Mouse (Mus musculus) MEL-GATA-1-ER (cell line): ENCODE results near the gene Cacnb4.

Source experiments
- DNase-seq: peaks from one replicate; pipeline ENCODE4 v3.0.0-alpha.2; 2012; ENCODE audit warnings: low read depth; ENCODE audit errors: extremely low read depth

Gene Cacnb4

DNA sequence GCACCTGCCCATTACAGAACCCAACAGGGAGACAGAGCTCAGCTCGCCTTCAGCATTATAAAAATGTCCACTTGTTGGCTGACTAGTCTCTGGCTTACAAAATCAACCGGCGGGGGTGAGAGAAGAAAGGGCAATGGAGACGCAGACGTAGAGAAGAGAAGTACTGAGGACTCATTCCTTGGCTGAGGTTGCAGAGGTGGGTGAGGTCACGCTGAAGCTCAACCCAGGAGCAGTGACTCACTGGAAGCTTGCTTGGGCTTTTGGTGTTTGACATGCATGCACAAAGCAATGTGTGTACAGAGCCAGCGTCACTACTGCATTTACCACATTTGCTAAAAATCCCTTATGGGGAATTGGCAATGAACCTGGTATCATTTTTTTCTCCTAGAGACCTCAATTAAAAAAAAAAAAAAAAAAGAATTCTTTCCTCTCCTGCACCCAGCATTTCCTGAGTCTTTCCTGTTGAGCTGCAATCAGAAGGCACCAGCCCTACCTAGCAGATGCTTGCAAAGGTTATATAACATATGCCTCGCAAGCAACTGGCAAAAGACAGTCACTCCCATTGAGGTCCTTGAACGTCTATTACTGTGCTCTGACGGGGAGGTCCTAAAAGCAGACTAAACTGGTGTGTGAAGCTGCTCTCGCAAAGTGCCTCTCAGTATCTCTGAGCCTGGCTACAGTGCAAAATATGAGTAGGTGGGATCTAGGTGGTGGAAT lies 150.6 kb downstream of the Cacnb4 start:
- no peak for DNase-seq

DNA sequence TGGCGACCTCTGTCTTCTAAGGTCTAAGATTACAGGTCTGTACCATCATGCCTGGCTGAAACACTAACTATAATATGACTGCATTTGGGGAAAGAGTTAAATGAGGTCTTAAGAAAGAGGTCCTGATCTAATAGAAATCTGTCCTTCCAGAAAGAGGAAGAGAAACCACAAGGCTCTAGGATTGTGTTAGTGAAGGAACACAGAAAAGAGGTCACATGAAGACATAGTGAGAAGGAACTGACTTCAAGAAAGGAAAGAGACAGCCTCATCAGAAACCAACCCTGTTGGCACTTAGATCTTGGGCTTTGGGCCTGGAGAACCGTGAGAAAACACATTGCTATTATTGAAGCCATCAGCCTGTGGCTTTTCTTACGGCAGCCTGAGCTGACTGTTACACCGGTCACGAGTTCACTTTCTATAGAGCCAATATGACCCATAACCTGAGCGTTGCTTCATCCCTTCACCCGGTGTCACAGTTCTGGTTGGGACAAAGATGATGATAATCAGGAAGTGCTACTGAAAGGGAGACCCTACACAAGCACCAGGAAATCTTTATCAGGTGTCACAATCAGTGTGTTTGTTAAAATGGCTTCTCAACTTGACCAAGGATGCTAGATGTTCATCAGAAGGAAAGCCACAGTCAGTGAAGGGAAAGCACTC lies 153.4 kb downstream of the Cacnb4 start:
- DNase-seq, result no peak

DNA sequence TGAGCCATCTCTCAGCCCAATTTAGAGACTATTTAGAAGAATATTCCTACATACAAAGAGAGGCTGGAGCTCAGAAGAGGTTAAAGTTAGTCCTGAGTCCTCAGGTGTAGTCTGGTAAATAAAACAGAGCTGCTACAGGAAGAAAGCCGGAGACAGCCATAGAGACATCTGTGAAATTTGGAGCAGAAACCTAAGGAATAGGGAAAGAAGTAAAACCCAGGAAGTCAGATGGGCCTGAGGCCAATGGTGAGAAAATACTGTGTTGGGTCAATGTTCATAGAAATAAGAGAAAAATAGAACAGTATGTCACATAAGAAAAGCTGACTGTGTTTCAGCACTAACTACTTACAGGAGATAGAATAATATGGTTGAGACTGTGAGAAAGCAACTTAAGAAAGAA lies 155.6 kb downstream of the Cacnb4 start:
- no peak for DNase-seq

DNA sequence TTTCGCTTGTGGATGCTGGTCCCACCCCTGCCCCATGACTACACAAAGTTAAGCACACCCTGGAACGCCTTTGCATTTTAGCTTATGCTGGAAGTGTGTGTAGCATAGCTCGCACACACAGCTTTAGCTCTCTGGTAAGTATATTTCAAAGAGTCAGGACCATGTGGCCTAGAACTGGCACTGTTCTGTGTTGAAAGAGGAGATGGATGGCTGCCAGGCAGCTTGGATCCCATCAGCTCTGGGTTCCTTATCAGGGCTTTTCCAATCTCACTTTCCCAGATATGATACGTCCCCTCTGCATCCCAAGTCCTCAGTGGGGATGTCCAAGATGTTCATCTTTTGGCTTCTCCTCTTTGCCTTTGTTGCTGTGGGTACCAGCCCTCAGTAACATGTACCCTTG lies 157.9 kb downstream of the Cacnb4 start:
- DNase-seq, result no peak

DNA sequence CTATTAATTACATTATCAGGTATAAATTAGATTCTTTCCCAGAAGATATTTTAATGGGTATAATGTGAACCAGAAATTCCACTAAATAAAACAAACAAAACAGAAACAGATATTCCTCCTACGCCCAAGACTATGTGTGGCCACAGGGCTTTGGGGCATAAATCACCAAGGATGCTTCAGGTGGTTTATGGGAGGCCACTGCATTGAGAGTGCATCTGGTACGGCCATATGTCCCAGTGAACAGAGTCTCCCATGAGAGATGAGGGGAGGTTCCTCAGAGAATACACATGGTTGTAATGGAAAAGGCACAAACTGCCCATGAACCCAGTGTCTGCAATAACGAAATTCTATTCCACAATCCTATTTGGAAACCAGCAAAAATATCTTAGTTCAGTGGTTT lies 160.1 kb downstream of the Cacnb4 start:
- DNase-seq, result no peak

DNA sequence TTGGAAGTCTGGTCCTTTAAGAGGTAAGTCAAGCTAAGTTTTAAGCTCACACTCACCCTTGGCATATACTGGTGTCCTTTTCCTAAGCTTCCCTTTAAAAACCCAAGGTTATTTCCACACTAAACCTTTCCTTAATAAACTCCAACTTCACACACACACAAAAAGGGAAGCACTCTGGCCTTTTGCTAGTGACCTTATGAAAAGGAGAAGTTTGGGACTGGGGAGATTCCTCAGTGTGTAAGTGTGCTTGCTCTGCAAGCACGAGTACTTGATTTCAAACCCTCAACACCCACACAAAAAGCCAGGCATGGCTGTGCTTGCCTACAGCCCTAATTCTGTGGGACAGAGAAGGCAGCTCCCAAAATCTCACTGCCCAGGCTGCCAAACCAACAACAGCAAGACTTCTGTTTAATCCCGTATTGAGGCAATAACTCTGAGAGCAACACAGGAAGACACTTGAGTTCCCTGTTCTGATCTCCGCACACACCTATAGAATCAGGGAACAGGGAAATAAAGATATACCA lies 163.7 kb downstream of the Cacnb4 start:
- DNase-seq, result peak; percentile 40

DNA sequence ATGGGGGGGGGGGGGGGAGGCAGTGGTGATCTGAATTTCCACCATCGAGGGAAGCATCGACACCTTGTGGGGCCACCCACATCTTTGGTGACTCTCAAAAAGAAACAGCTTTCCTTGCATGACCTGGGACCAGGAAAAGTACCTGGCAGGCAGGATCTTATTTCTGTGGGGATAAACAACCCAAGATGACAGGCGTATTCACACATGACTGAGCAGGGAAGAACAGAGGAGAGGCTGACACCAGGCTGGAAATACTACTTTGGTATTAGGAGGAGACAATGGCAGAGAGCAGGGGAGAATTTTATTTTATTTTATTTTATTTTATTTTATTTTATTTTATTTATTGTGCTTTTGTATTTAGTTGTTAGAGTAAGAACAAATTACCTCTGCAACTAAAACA lies 164.4 kb downstream of the Cacnb4 start:
- no peak for DNase-seq

DNA sequence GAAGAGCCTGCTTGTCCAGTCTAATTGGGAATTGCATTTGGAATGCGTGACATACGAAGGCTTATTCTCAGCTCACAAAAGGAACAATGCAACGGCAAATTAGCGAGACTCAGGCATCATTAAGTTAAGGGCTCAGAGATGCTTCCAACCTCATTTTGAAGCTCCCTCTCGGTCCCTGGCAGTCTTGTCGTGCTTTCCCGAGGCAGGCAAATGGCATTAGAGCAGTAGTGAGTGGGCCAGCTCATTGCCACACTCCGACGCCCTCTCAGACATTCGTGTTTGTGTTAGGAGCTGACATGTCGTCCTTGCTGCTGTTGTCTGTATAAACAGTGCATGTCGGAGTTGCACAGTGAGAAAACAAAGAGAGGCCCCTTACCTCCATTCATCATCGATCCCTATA lies 164.8 kb downstream of the Cacnb4 start:
- DNase-seq, result no peak

DNA sequence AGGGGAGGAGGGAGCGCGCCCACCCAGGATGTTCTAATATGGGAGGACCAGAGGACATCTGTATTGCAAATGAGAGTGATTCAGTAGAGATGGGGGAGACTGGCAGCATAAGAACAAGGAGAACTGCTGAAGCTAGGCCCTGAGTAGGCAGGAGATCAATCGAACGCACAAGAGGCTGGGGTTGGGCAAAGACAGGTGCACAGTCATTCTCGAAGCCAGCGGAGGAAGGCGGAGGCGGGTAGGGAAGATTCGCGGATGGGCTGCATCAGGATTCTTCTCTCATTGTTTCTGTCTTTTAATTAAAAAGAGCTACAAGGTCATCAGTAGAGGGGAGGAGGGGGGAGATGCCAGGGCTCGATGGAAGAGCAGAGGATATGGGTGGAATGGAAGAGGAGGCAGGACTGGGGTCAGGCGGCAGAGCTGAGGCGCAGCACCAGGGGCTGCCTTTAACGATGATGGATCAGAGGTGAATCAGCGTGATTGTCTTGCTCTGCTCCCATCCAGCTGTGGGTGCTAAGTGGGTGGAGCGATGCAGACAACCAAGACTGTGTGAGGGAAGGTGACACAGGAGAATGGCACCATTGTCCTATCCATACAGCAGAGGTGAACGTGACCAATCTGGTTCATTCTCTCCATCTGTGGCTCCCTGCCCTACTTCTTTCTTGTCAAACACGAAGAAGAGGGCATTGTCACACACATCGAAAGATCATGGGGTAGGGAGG lies 166.7 kb downstream of the Cacnb4 start:
- no peak for DNase-seq

DNA sequence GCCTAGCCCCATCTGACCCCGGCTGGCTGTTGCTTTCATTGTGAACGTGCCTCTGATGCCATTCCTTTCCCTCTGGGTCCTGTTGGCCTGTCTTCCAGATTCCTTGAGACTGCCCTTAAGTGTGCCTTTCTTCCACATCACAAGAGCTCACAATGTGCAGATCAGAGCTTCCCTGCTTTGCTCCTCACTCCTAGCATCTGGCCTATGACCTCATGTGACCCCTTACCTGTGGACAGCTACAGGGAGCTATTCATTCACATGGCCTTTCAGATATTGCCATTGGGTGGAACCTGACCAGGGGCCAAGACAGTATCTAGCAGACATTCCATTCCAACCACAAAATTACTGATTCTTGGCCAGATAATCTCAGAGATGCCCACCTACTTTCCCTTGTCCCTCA lies 171.5 kb downstream of the Cacnb4 start:
- no peak for DNase-seq

DNA sequence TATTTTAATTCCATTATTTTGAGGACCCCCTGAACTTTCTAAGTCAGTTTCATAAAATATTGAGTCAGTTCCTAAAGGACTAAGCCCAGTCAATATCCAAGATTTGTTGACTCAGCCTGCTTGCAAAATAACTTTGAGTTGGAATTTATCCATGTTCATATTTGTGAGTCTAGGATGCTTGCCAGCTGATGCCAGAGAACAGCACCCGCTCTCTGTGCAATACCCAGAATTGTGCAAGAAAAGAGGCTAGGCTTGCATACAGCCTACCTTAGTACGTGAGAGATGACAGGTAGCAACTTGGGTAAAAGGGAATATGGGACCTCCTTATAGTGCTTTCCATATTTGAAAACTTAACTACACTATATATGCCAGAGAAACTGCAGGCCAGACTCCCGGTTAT lies 171.9 kb downstream of the Cacnb4 start:
- DNase-seq, result no peak

DNA sequence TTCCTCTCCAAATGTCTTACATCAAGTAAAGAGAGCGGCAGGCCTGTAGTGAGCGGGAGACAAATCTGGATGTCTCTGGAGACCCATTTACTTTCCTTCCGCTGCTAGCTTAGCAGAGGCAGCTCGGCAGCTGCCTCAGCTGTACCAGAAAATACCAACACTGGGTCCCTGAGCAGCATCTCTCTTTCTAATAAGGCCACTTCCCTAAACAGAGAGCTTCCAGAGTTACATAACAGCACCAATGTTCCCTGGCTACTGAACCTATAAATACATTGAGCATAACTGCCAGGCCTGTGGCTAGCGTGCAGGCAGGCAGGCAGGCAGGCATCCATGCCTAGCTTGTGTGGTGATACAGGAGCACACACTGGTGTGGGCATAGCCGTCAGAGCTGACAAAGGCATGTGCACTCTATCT lies 176.8 kb downstream of the Cacnb4 start:
- no peak for DNase-seq

DNA sequence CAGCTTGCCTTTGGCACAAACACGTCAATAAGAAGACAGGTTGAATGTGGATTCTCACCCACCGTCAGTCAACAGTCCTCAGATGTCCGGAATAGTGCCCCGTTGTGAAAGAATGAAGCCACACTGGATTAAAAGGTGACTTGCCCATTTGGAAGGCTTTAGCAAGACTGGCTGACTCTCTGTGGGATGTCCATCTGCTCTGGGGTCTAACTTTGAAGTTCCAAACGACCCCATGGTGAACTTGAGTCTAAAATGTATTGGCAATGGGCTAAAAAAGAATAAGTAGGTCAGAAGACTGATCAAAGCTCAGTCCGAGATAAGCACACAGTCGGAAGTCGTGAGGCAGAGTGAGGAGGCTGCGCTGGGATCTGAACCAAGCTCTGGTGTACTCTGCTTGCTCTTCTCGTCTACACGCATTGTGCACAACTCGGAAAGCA lies 177.5 kb downstream of the Cacnb4 start:
- DNase-seq, result no peak

DNA sequence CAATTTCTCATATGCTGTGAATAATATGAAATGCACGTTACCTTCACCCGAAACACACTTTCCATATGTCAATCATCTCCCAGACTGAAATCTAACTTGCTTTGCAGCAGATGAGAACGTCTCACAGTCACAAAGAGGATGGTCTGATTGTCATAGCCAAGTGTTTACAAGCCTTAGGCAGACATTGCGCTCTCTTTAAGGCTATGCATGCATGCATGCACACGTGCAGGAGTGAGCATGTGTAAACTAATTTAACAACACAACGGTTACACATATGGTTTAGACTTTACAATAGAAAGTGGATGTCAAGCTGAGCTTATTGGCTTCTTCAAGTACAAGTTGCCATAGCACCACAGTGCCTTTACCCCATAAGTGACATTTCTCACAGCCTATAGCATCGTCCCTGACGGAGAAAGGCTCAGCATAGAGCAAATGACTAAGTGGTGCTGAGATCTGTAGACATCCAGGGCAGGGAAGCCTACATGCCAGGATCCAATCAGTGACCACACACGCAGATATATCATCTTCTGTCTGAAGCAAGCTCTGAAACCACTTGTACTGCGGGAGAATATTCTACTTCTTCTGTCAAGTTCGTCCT lies 181.4 kb downstream of the Cacnb4 start:
- DNase-seq, result no peak

DNA sequence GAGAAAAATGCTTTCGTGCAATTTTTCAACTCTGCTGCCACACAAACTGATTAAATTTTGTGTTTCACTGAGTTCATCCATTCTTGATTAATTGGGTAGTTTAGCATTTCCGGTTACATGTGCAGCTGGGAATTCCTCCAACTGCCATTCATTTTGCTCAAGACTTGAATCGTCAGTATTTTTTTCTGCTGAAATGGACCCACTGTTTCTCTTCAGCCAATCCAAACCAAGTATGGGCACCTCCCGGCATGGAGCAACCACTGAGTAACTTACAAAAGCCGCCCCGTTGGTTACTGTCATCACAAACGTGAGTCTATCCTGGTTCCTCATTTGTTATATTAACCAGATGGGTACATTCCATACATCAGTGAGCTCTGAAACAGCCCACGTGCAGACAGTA lies 182.4 kb downstream of the Cacnb4 start:
- no peak for DNase-seq

DNA sequence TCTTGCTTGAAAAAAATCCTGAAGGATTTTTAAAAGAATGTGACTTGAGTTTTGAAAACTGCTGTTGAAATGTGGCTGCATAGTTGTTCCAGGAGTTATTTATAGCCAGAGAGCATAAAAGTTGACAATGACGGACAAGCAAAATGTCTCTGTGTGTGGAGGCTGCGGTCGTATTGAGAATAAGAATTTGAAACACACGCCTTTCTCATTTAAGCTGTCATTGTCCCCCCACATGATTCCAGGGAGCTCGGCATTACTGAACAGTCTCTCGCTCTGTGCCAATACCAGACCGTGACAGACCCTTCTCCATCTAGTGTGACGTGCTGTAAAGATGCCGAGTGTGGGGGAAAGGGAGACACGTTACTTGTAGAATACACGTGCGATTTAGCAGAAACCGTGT lies 183.8 kb downstream of the Cacnb4 start:
- DNase-seq, result no peak

DNA sequence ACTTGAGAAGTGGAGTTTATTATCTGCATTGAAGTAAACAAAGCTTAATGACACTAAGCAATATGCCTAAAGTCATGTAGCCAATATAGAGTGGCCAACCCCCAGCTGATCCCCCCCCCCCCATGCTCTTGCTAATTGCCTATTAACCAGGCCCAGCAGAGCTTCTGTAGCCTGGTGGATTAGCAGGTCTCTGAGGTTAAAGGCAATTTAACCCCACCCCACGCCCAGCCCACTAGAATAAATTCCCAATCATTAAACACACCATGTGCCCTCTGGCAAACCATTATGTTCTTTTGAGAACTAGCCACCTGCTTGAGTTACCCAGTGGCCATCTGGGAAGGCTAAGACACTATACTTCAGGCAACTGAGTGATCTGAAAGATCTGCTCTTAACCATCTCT lies 186.8 kb downstream of the Cacnb4 start:
- no peak for DNase-seq

DNA sequence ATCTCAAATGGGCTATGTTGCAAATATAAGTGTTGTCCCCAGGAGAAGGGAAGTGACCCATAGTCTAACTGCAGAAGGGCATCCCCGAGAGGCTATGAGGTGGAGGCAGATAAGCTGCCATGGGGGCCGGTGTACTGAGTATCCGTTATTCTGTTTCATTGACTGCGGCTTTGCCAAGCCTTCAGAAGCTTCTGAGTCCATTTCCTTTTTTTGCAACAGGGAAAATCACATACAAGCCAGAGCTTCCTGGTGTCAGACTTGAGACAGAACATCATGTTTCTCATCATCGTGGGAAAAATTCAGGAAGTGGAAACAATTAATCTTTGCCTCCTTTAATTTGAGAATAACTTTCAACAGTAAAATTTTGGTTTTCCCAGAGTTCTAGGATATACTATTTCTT lies 193.1 kb downstream of the Cacnb4 start:
- DNase-seq, result no peak

DNA sequence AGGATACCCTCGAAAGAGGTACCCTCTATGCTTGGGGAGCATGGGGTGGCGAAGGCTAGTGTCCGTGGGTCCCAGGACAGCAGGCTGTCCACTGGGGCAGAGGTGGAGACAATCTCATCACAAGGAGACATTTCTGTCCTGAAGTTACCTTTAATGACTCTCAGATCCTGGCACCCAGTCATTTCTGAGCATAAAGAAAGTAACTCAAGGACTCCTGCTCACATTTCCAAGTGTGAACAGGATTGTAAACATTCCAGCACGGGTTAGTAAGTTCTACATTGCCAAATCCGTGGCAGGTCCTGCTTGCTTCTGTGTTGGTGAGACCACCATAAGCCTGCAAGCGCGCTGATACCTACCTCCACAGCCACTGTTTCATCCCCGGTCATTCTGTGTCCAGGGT lies 196.2 kb downstream of the Cacnb4 start:
- no peak for DNase-seq

DNA sequence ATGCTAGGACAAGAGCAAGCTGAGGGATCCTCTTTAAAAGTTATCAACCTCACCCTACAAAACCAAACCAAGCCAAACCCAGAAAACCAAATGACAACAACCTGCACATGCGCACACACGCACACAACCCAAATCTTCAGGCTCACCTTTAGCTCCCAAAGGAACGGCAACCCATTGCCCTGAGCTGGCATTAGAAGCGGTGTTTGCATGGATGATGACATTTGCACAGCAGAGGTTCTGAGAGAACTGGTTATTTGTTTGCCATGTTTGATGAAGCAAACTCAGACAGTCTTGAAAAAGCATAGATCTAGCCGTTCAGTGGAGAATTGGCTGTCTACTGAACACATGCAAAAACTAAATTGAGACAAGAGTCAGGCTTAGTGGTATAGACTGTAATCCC lies 198.1 kb downstream of the Cacnb4 start:
- no peak for DNase-seq

DNA sequence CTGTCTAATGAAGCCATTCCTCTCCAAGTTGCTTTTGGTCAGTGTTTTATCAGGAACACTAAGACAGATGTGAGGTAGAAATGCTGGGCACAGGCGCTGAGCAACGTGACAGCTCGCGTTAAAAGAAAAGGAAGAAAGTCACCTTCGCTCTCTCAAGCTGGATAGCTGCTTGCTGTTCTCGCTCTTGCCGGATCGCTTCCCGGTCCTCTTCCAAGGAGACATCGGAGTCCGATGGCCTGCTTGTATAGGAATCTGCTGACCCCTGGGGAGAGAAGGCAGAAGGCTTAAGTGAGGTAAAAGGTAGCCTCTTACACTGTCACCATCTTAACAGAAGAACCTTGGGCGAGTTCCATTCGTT lies 199.1 kb downstream of the Cacnb4 start:
- DNase-seq, result no peak
